Mouse (Mus musculus): ENCODE data around the gene Mdm2.
"Not testable (repeated sequence)": the region's sequence is repeated elsewhere in the genome, so short reads cannot be mapped to it uniquely, and the experiment has no call there.

The Mdm2 gene

DNA sequence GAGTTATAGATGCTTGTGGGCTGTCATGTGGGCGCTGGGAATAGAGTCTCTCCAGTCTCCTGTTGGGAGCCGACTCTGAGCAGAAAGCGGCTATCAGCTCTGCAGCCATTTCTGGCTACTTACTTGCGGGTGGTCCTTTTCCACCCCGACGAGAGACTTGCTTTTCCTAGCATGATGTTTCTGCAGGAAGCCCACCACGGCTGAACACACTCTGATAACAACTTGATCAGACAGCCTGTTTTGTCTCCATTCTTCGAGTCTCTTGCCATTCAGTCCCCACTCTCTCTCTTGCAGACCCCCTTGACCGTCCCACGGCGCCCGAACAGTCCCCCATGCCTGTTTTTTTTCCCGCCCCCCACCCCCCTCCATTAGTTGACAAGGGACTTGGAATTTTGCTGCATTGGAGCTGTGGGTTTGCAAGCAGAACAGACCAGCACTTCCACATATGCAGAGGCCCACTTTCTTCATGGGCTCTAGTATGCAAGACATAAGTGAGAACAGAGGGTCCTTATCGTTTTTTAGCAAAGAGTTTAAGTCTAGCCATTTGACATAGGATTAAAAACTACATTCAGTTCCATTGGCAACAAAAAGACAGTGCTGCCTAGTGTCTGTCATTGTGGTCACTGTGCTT is 22.5 kb upstream of the Mdm2 start:
- no peak for DNase-seq (ENCODE audit: low spot score in 2 of 2)

GRCm38 (mm10) chr10:117732184-117732583 is 21.6 kb upstream of the Mdm2 start:
- no peak for DNase-seq (ENCODE audit: low spot score in 2 of 2)

DNA sequence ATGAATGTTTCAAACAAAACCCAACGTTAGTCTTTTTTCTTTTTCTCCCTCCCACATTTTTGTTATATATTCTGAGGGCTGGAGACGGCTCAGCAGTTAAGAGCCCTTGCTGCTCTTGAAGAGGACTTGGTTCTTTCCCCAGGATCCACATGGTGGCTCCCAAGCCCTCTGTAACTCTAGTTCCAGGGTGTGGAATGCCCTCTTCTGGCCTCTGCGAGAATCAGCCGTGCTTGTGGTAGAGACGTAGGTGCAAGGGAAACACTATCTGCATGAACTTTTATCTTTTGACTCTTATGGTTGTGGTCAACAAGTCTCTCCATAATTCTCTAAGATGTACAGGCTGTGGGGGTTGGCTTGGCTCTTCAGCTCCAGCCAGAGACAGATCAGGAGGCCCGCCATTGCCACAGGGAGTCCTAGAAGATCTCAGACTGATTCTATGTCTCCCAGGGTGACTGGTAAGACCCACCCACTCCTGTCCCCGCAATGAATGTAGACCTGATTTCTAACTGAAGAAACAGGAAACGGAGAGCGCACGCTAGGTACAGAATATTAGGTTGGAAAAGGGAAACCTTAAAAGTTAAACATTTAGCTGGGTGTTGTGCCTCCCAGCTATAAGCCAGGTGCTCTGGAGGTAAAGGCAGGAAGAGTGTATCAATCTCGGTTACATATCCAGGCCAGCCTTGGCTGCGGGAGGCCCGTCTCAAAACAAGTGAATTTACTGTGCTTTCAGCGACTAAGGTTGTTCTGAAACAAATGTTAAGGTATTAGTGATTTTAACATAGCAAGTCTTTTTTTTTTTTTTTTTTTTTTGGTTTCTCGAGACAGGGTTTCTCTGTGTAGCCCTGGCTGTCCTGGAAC is 20.9 kb upstream of the Mdm2 start:
- DNase-seq (ENCODE audit: low spot score in 2 of 2), result peak in 1 of 2 experiments; percentile 44

GRCm38 (mm10) chr10:117730637-117731203 is 20.2 kb upstream of the Mdm2 start:
- no peak for DNase-seq (ENCODE audit: low spot score in 2 of 2)

DNA sequence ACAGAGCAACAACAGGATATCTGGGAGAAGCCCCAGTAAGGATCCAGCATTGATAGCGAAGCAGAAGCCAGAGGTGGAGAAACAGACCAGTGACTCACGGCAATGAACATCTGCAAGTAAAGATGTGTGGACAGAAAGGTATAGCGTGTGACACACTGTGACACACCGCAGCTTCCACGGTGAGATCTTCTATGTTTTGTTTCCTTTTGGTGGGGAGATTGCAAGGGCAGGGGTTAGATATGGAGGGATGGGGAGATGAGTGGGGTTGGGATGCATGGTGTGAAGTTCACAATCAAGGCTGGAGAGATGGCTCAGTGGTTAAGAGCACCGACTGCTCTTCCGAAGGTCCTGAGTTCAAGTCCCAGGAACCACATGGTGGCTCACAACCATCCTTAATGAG is 19.6 kb upstream of the Mdm2 start:
- DNase-seq (ENCODE audit: low spot score in 2 of 2), result no peak

DNA sequence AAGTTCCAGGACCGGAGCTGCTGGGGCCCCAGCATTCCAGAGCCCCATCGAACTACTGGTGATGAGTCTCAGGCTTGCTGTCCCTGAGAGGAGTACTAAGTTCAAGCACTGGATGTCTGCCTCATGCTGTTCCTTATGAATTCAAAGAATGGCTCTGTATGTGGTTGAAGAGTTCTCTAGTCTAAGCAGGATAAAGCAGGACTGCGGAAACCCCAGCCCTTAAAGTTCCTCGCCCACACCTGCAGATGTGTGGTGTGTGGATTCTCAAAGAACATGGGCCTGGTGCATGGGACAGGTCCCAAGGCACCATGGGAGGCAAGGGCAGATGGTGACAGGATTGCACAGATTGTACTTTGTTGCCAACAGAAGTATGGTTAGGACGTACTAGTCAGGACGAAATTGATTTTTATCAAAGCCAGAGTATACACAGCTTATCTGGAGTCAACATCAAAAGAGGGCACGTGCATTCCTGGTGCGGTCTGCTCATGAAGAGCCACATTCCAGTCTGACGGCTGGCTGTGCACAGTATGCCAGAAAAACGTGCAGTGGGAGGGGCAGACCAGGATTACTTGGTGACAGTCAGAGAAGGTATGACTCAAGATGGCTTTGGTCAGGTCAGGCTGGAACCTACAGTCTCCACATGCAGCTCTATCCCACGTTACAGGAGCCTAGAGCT is 18.7 kb upstream of the Mdm2 start:
- DNase-seq (ENCODE audit: low spot score in 2 of 2), result peak in 1 of 2 experiments; percentile 42

DNA sequence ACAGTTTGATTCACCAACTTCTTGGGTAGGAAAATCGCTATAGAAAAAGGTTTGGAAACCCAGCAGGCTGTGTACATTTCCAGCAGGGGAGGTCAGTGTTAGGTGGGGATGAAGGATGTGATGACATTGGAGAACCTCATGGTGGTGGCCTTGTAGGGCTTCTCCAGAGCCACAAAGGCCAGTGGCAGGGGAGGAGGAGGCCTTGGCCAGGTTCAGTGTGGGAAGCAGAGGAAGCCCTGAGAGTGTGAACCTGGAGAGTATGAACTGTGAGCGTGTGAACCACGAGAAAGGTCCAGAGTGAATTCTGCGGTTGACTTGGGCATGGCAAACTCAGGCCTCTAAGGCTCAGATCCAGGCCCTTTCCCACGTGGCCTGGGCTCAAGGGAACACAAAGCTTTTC is 18.0 kb upstream of the Mdm2 start:
- DNase-seq (ENCODE audit: low spot score in 2 of 2), result no peak

DNA sequence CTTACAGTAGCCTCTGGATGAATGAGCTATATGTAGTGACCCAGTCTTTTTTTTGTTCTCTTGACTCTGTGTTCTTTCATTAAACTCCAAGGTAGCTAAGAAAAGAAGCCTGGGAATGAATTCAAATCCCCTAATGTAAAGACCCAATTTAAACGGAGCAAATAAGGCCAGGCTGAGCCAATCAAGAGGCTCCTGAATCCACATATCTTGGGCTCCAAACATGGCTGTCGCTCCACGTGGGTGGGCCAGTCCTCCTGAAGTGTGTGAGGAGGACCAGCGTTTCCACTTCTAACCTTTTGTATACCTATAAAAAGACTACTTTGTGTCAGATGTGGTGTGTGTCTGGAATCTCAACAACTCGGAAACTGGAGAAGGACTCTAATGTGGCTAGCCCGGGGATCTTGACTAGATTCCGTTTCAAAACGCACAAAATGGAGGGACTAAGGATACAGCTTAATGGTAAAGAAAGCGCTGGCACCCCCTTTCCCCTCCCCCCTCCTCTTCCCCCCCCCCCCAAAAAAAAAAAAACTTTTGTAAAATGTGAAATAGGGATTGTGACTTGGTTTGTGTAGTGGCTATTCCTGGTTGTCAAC is 17.1 kb upstream of the Mdm2 start:
- DNase-seq (ENCODE audit: low spot score in 2 of 2), result no peak

DNA sequence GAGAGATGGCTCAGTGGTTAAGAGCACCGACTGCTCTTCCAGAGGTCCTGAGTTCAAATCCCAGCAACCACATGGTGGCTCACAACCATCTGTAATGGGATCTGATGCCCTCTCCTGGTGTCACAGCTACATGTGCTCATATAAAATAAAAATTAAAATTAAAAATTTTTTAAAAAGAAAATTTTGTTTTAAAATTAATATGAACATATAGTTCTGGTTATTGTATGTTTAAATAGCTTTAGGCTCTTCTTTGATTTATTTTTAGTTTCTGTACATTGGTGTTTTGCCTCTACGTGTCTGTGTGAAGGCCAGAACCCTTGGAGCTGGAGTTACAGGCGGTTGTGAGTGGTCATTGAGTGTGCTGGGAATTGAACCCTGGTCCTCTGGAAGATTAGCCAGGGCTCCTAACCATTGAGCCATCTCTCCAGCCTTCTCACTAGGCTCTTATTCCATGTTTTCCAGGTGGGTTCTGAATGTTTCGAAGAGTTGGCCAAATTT is 16.4 kb upstream of the Mdm2 start:
- DNase-seq (ENCODE audit: low spot score in 2 of 2), result no peak

DNA sequence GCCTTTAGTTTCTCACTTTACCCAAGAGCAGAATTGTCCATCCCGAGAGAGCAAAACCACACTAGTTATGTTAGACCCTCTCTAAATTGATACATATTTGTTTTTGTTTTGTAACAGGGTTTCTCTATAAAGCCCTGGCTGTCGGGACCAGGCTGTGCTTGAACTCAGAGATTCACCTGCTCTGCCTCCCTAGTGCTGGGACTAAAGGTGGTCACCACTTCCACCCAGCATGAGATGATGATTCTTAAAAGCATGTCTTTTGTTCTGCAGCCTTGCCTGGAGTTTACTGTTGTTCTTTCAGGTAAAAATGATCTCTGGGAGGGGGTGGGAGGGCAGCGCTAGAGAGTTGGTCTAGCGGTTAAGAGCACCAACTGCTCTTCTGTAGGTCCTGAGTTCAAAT is 15.8 kb upstream of the Mdm2 start:
- no peak for DNase-seq (ENCODE audit: low spot score in 2 of 2)

DNA sequence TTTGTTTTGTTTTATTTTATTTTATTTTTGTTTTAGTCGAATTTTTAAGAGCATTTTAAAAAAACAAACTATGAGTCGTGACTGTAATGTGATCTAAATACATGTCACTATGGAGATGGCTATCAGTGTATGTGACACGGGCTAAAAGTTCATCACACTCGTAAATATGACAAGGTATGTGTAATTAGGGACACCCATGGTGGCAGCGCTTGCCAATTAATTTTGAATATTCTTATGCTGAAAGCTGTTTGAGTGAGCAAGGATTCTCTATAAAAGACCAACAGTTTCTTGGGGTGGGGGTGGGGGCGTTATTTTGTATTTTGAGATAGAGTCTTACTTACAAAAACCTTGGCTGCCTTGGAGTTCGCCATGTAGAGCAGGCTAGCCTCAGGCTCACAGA is 15.1 kb upstream of the Mdm2 start:
- no peak for DNase-seq (ENCODE audit: low spot score in 2 of 2)

- DNase-seq (ENCODE audit: low spot score in 2 of 2), result no peak
Measured at GRCm38 (mm10) chr10:117724804-117725361, 14.3 kb upstream of the Mdm2 start.

- no peak for DNase-seq (ENCODE audit: low spot score in 2 of 2)
Measured at GRCm38 (mm10) chr10:117724136-117724718, 13.7 kb upstream of the Mdm2 start.

DNA sequence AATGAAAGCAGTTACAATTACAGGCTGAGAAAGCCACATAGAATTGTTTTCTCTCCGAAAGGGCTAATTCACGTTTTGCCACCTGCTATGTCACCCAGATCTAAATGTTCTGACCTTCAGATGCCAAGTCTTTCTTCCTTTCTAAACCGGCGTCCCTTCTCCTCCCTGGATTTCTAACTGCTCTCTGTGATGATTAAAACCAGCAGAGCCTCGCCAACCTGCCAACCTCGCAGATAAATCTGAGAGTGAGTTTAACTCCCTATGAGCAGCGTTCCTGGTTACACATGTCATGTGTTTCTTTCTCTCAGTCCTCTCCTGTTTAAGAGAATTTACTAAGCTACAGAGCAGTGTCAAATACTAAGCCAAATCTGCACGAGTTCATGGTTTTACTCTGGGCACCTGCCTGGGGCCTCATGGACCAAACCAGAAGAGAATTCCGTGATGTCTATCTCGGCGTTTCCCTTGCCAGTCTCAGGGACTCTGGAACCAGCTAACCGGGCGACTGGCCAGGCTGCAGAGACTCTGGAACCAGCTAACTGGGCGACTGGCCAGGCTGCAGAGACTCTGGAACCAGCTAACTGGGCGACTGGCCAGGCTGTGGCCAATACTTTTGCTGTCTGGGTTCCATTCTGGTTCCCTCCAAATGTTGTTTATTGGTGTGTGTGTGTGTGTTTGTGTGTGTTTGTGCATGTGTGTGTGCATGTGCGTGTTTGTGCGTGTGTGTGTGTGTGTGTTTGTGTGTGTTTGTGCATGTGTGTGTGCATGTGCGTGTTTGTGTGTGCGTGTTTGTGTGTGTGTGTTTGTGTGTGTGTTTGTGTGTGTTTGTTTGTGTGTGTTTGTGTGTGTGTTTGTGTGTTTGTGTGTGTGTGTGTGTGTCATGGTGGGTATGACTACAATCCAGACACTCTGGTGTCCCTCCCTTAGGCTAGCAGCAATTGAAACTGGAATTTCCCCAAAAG is 7.9 kb upstream of the Mdm2 start:
- no peak for DNase-seq (ENCODE audit: low spot score in 2 of 2)

DNA sequence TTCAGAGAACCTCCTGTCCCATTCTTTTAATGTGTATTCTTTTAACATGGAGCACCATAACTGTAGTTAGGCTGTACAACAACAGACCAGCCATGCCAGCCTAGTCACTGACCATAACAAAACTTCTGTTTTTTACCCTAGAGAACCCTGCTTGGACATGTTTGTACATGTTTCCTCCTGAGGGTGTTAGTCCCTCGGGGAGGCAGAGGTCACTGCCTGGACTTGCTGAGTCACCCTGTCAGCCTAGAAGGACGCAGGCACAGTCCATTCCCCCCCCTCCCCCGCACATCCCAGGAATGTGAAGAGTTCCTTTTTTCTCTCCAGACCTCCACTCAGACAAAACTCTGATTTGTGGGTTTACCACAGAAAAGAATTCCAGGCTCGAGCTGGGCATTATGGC is 7.0 kb upstream of the Mdm2 start:
- DNase-seq (ENCODE audit: low spot score in 2 of 2), result no peak

DNA sequence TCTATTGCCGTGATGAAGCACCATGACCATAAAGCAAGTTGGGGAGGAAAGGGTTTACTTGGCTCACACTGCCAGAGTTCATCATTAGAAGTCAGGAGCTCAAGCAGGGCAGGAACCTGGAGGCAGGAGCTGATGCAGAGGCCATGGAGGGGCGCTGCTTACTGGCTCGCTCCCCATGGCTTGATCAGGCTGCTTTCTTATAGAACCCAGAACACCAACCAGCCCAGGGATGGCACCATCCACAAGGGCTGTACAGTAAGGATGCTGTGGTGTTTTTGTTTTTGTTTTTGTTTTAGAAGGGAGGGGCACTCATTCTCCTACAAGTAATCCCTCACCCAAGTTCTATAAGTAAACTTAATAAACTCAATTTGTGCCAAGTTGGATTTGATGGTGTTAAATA is 6.1 kb upstream of the Mdm2 start:
- DNase-seq (ENCODE audit: low spot score in 2 of 2), result no peak

- DNase-seq (ENCODE audit: low spot score in 2 of 2), result not testable (repeated sequence)
Measured at GRCm38 (mm10) chr10:117715654-117716053, 5.1 kb upstream of the Mdm2 start.

DNA sequence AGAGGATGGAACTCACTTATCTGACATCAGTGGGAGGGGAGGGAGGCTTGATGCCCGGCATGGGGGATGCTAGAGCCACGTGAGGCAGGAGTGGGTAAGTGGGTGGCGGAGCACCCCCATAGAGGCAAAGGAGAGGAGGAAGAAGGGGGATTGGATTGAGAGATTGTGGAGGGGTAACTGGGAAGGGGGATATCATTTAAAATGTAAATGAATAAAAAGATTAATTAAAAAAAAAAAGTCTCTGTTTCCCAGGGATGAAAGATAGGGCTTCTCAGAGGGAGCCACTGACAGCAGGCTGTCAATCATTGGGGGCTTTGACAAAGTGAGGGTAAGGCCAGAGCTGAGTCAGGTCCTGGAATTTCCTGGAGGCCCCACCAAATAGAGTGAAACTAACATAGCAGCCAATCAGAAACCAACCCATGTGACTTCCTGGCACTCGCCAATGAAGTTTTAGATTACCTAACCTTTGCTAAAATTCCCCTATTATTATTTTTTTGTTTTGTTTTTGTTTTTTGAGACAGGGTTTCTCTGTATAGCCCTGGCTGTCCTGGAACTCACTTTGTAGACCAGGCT is 4.5 kb upstream of the Mdm2 start:
- no peak for DNase-seq (ENCODE audit: low spot score in 2 of 2)

- DNase-seq (ENCODE audit: low spot score in 2 of 2), result no peak
Measured at GRCm38 (mm10) chr10:117714048-117714545, 3.5 kb upstream of the Mdm2 start.
